Mouse (Mus musculus) C2C12 (cell line): ENCODE measurements at regions not wholly inside any gene's neighbourhood (a gene's known extent, or its start where the extent isn't known, plus 50 kb on each side); places are given as distances from the start of the nearest gene placed in this dataset.

ENCODE experiments used
- CEBPB ChIP-seq: IDR thresholded peaks from one replicate; pipeline ENCODE4 v1.6.1; 2011; ENCODE audit warnings: low read depth, mild to moderate bottlenecking, control low read depth, moderate library complexity
- CTCF ChIP-seq: IDR thresholded peaks from one replicate; pipeline ENCODE4 v1.5.1; 2011; ENCODE audit not compliant: control insufficient read depth, insufficient read depth, insufficient read length
- MYOD1 ChIP-seq: IDR thresholded peaks from one replicate; pipeline ENCODE4 v1.6.1; 2011; ENCODE audit warnings: low read depth; ENCODE audit not compliant: control insufficient read depth, insufficient read length
- MYOG ChIP-seq: IDR thresholded peaks from one replicate; pipeline ENCODE4 v1.6.1; 2011; ENCODE audit not compliant: control insufficient read depth, insufficient read length; ENCODE audit errors: extremely low read depth
- USF1 ChIP-seq: IDR thresholded peaks from one replicate; pipeline ENCODE4 v1.6.1; 2011; ENCODE audit warnings: low read depth, mild to moderate bottlenecking, control low read depth, moderate library complexity

DNA sequence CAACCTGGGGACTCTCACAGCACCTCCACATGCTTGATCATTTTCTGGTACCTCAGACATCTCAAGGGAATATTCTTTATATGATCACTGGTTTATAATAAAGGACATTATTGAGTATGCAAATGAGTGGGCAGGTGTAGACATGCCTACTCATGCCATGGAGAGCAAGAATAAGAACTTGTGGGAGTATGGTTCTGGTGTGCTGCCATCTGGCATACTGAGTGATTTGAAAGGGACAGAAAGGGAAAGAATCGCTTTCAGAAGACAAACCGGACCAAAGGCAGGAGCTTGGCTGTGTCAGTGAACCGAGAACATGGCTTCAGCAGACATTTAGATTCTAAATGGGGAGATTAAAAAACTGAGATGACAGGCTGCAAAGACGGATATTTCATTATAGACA, 276.9 kb upstream of the Tgfbr2 start:
- TF ChIP-seq USF1 = no peak
- no peak for TF ChIP-seq CTCF
- no peak for TF ChIP-seq CEBPB
- TF ChIP-seq MYOG = no peak
- no peak for TF ChIP-seq MYOD1
